Mouse (Mus musculus) ES-E14 (cell line): ENCODE data around the gene Pomgnt1. TPM values are rescaled to one million over a fixed set of nuclear protein-coding genes. Genes with fewer than 3 reads are reported as not detected.

Source experiments
- DNase-seq: peaks from one replicate; pipeline ENCODE4 v3.0.0-alpha.2; 2013; ENCODE audit warnings: low read depth, low spot score
- H3K27ac ChIP-seq: 2 replicates; pipeline ENCODE4 v1.5.1; 2012; ENCODE audit warnings: low read depth, mild to moderate bottlenecking, low read length, moderate library complexity, mixed read lengths; ENCODE audit not compliant: poor library complexity, insufficient read depth, severe bottlenecking
- H3K36me3 ChIP-seq: 2 replicates; pipeline ENCODE4 v1.6.1; 2012; ENCODE audit warnings: mild to moderate bottlenecking, low read length, moderate library complexity, mixed read lengths; ENCODE audit not compliant: control insufficient read depth, poor library complexity, insufficient read depth, severe bottlenecking
- H3K4me1 ChIP-seq, 2 experiments: fragments of 150-350 bp in 1 of 2; sonication (generic) in 1 of 2; 2 replicates each; pipeline ENCODE4 v1.6.1; 2012; ENCODE audit warnings: low read length in 2 of 2, mild to moderate bottlenecking in 1 of 2, mixed read lengths in 1 of 2; ENCODE audit not compliant: control insufficient read depth in 2 of 2, insufficient read depth in 2 of 2, poor library complexity in 1 of 2
- H3K4me3 ChIP-seq, 2 experiments: fragments of 150-350 bp in 1 of 2; sonication (generic) in 1 of 2; 2 replicates each; pipeline ENCODE4 v1.5.1; 2012; ENCODE audit warnings: low read length in 2 of 2, low read depth in 1 of 2, mild to moderate bottlenecking in 1 of 2, mixed read lengths in 1 of 2; ENCODE audit not compliant: insufficient read depth in 1 of 2, poor library complexity in 1 of 2, severe bottlenecking in 1 of 2
- H3K9ac ChIP-seq: 2 replicates; pipeline ENCODE4 v1.6.1; 2012; ENCODE audit warnings: low read depth, mild to moderate bottlenecking, low read length, mixed read lengths; ENCODE audit not compliant: poor library complexity, insufficient read depth, severe bottlenecking
- H3K9me3 ChIP-seq: fragments of 150-350 bp; sonication (generic); 2 replicates; pipeline ENCODE4 v1.6.1; 2012; ENCODE audit warnings: low read depth, mild to moderate bottlenecking, low read length; ENCODE audit not compliant: control insufficient read depth, insufficient read depth
- CHD2 ChIP-seq: IDR thresholded peaks from 2 replicates; pipeline ENCODE4 v1.6.1; 2014; ENCODE audit warnings: mild to moderate bottlenecking, low read depth, low read length, inconsistent platforms
- HCFC1 ChIP-seq: IDR thresholded peaks from 2 replicates; pipeline ENCODE4 v1.6.1; 2012; ENCODE audit warnings: low read length, inconsistent platforms, borderline replicate concordance; ENCODE audit not compliant: insufficient read depth
- MAFK ChIP-seq: IDR thresholded peaks from 2 replicates; pipeline ENCODE4 v1.6.1; 2014; ENCODE audit warnings: mild to moderate bottlenecking, low read depth, low read length, inconsistent platforms; ENCODE audit not compliant: insufficient read depth
- ZC3H11A ChIP-seq: IDR thresholded peaks from 2 replicates; pipeline ENCODE4 v1.6.1; 2012; ENCODE audit warnings: low read depth, mild to moderate bottlenecking, inconsistent platforms, low read length, borderline replicate concordance
- ZNF384 ChIP-seq: IDR thresholded peaks from 2 replicates; pipeline ENCODE4 v1.6.1; 2012; ENCODE audit warnings: low read depth, low read length, inconsistent platforms
- in situ Hi-C, 2 experiments: fragments of 600-800 bp; cut with MboI; formaldehyde crosslinking; loops; one replicate each; pipeline ENCODE4 v1.15.1; 2025; ENCODE audit warnings: low sequenced_read_pairs in 2 of 2, inconsistent platforms in 1 of 2; ENCODE audit not compliant: unreplicated experiment in 2 of 2
- total RNA-seq: library from RNA; depleted of rRNA; stranded (reverse); fragments of 300-350 nt; gene quantifications from 2 replicates; pipeline ENCODE4 v1.2.3, GENCODE M21; 2012

The Pomgnt1 gene
- total RNA-seq, 1 experiment, result 48.6 TPM

DNA sequence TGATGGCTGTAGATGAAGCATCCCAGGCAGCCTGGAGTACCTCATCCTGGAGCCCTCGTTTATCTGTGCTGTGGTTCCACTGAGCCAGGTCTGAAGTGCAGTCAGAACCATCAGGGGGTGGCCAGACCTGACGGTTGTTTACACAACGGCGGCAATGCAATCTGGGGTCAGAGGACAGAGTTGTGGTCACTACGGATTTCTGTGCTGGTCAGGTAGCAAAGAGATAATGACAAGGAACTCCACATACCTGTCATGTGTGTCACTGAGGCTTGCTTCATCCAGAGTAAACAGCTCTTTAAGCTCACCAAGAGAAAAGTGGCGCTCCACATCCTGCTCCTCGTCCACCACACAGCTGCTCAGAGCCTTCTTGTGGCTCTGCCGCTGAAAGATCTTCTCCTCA lies 26.4 kb upstream of the Pomgnt1 start:
- no peak overlapping the region for H3K4me3 ChIP-seq
- no peak overlapping the region for H3K27ac ChIP-seq
- no peak overlapping the region for H3K9ac ChIP-seq
- no peak for DNase-seq
- no peaks in the 10 kb centered on the region for H3K4me1 ChIP-seq
- in situ Hi-C loops, result no loop called here
- no peak for TF ChIP-seq MAFK
- no peak for TF ChIP-seq ZNF384
- no peak for TF ChIP-seq CHD2
- TF ChIP-seq ZC3H11A, result no peak
- no peak for TF ChIP-seq HCFC1
- H3K9me3 ChIP-seq, result no peaks in the 10 kb centered on the region
- peaks cover 42% of the 10 kb centered on the region for H3K36me3 ChIP-seq

GRCm38 (mm10) chr4:116100959-116101358 lies 22.7 kb upstream of the Pomgnt1 start:
- Histone ChIP-seq H3K9me3 (no peaks in the 10 kb centered on the region), H3K4me3 (no peak overlapping the region), H3K36me3 (peaks cover 40% of the 10 kb centered on the region), H3K9ac (no peak overlapping the region), H3K4me1 (no peaks in the 10 kb centered on the region), H3K27ac (no peak overlapping the region)
- DNase-seq, result no peak
- TF ChIP-seq HCFC1 (no peak), CHD2 (no peak), ZC3H11A (no peak), ZNF384 (no peak), MAFK (no peak)
- in situ Hi-C loops, result no loop called here

- Histone ChIP-seq H3K9me3 (no peaks in the 10 kb centered on the region), H3K36me3 (peaks cover 16% of the 10 kb centered on the region), H3K4me3 (no peak overlapping the region), H3K4me1 (no peaks in the 10 kb centered on the region), H3K27ac (no peak overlapping the region), H3K9ac (no peak overlapping the region)
- in situ Hi-C loops, result no loop called here
- no peak for DNase-seq
- no peak for TF ChIP-seq HCFC1
- no peak for TF ChIP-seq ZC3H11A
- no peak for TF ChIP-seq ZNF384
- TF ChIP-seq CHD2, result no peak
- TF ChIP-seq MAFK, result no peak
Measured at GRCm38 (mm10) chr4:116105278-116105677, 18.4 kb upstream of the Pomgnt1 start.

DNA sequence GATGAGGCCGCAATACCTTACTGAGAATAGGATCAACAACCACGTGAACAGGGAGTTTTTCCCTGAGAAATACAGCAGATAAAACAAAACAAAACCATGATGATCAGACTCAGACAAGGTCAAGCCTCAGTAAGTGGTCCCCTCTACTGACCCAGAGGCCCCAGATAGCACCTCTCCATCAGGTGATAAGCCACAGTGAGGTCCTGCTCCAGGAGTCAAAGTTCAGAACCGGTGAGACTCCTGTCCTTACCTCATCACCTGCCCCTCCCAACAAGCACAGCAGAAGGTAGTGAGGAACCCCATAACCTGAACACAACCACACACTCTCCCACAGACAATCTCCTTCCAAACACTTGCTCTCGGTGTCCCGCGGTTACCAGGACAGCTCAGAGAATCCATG lies 12.9 kb upstream of the Pomgnt1 start:
- TF ChIP-seq MAFK (no peak), CHD2 (no peak), ZNF384 (no peak), ZC3H11A (no peak), HCFC1 (no peak)
- Histone ChIP-seq H3K4me1 (no peaks in the 10 kb centered on the region), H3K27ac (no peak overlapping the region), H3K9ac (no peak overlapping the region), H3K9me3 (no peaks in the 10 kb centered on the region), H3K4me3 (no peak overlapping the region), H3K36me3 (peaks cover 15% of the 10 kb centered on the region)
- no peak for DNase-seq
- in situ Hi-C loops, result no loop called here

- no peak for TF ChIP-seq MAFK
- no peak for TF ChIP-seq CHD2
- no peak for TF ChIP-seq ZC3H11A
- TF ChIP-seq HCFC1, result no peak
- TF ChIP-seq ZNF384, result no peak
- no peak for DNase-seq
- in situ Hi-C loops, result no loop called here
Measured at GRCm38 (mm10) chr4:116111486-116111885, 12.2 kb upstream of the Pomgnt1 start.

More at GRCm38 (mm10) chr4:116111486-116111885, 12.2 kb upstream of the Pomgnt1 start:
- Histone ChIP-seq H3K9ac (no peak overlapping the region), H3K27ac (no peak overlapping the region), H3K9me3 (no peaks in the 10 kb centered on the region), H3K4me1 (no peaks in the 10 kb centered on the region), H3K36me3 (peaks cover 16% of the 10 kb centered on the region), H3K4me3 (no peak overlapping the region)
